Mouse (Mus musculus): ENCODE data around the gene Cant1.

DNA sequence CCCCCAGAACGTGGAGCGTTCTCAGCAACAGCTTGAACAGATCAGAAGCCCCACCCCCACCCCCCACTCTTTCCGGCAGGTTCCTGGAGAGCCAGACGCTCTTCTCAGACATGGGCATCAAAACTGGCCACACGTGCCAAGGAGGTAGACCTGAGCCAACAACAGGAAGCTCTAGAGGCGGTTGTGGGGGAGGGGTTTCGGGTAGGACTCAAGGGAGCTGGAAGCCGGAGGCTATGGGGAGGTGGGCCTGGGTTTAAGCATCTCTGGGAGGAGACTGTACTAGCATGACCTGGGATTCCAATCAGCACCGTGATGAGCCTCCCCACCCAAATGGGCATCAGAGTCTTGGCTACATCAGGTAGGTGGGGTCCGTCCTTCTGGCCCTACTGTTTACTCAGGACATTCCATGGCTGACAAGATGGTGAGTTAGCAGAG lies 58.0 kb downstream of the Cant1 start:
- TF ChIP-seq CTCF (IDR thresholded peaks at IDR 0.05; ENCODE audit: low read depth), result no peak
- TF ChIP-seq EP300 (IDR thresholded peaks at IDR 0.05; ENCODE audit: low read depth), result no peak
